Mouse (Mus musculus): ENCODE results near the gene Eno1. TPM values are rescaled to one million over a fixed set of nuclear protein-coding genes. Genes with fewer than 3 reads are reported as not detected.

The Eno1 gene
- polyA plus RNA-seq, 1 experiment from 2014 or later: 783 TPM

DNA sequence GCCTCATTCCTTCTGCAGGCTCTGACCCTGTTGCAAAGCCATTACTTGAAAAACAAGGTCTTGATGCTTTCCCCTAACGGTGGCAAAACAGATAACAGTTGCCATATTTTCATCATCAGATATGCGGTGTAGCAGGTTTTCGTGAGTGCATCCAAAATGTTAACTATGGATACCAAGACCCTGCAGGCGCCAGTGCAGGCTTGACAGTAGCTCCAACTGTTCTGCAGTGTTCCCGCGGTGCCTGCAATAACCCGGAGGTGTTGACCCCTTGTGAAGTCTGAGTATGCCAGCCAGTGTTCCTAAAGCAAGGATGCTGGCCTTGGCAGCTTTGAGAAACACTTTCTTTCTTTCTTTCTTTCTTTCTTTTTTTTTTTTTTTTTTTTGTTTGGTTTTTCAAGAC is 18.7 kb downstream of the Eno1 start:
- no peak for ATAC-seq (ENCODE audit: low read depth)

GRCm38 (mm10) chr4:150257252-150258204 is 21.0 kb downstream of the Eno1 start:
- no peaks in the 10 kb centered on the region for H3K9me3 ChIP-seq (replicated peaks)
- H3K27ac ChIP-seq: no peak overlapping the region
- H3K27me3 ChIP-seq: no peaks in the 10 kb centered on the region
- WGBS (ENCODE audit: insufficient replicate concordance): 48% methylated on average over 20 of the region's 20 CpGs
- ATAC-seq (ENCODE audit: low read depth): peak; percentile 69
- DNase-seq: peak; percentile 63
- peaks cover 16% of the 10 kb centered on the region; the same call in 1 of the 2 replicates for H3K4me1 ChIP-seq (replicated peaks)
- no peak overlapping the region for H3K4me2 ChIP-seq
- no peak overlapping the region for H3K9ac ChIP-seq
- no peak overlapping the region for H3K4me3 ChIP-seq (replicated peaks)
- H3K36me3 ChIP-seq: no peaks in the 10 kb centered on the region

More for the DNA sequence above, 18.7 kb downstream of the Eno1 start:
- no peaks in the 10 kb centered on the region for H3K27me3 ChIP-seq
- H3K36me3 ChIP-seq: peaks cover 12% of the 10 kb centered on the region
- H3K4me1 ChIP-seq (replicated peaks): peaks cover 14% of the 10 kb centered on the region; the same call in 1 of the 2 replicates
- H3K4me2 ChIP-seq: no peak overlapping the region
- no peaks in the 10 kb centered on the region for H3K9me3 ChIP-seq (replicated peaks)
- no peak overlapping the region for H3K4me3 ChIP-seq (replicated peaks)
- no peak overlapping the region for H3K9ac ChIP-seq
- DNase-seq: no peak
- WGBS (ENCODE audit: insufficient replicate concordance): 80% methylated on average over 7 of the region's 7 CpGs
- no peak overlapping the region for H3K27ac ChIP-seq

DNA sequence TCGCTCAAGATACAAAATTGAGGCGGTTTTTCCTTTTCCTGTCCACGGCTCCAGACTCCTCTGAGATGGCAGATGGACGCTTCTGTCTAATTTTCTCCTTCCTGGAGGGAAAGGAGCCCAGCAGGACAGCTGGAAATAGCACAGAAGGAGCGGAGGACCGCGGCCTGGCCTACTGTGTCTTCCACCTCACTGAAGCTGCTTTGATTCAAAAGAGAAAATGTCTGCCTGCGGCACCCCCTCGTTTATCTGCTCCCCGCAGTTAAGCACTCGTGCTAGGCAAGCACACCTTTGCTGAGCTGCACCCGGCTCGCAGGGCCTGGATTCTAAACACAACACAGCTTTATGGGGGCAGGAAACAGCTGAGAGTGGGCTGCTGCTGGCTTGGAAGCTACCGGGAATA is 21.9 kb downstream of the Eno1 start:
- no peak overlapping the region for H3K4me2 ChIP-seq
- H3K4me3 ChIP-seq (replicated peaks): no peak overlapping the region
- H3K27me3 ChIP-seq: no peaks in the 10 kb centered on the region
- no peaks in the 10 kb centered on the region for H3K36me3 ChIP-seq
- WGBS (ENCODE audit: insufficient replicate concordance): 69% methylated on average over 14 of the region's 14 CpGs
- DNase-seq: no peak
- H3K4me1 ChIP-seq (replicated peaks): peaks cover 16% of the 10 kb centered on the region; the same call in 1 of the 2 replicates
- no peak overlapping the region for H3K27ac ChIP-seq
- ATAC-seq (ENCODE audit: low read depth): no peak
- no peaks in the 10 kb centered on the region for H3K9me3 ChIP-seq (replicated peaks)
- H3K9ac ChIP-seq: no peak overlapping the region

DNA sequence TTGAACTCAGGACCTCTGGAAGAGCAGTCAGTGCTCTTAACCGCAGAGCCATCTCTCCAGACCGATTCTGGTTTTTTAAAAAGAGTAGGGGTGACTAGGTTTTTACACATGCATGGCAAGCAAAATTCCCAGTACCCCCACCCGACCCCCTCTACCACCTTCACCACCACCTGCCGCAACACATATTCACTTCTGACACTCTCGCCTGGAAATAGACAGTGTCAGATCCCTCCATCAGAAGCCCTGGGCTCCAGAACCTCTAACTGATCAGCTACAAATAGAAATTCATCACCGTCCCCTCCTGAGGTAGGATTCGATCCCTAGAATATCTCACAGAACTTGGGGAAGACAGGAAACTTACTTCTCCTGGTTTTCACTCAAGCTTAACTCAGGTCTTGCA is 23.1 kb downstream of the Eno1 start:
- Histone ChIP-seq H3K4me2 (no peak overlapping the region), H3K9me3 (replicated peaks) (no peaks in the 10 kb centered on the region), H3K27me3 (no peaks in the 10 kb centered on the region), H3K4me1 (replicated peaks) (peaks cover 16% of the 10 kb centered on the region; the same call in 1 of the 2 replicates), H3K9ac (no peak overlapping the region), H3K27ac (no peak overlapping the region), H3K4me3 (replicated peaks) (no peak overlapping the region), H3K36me3 (no peaks in the 10 kb centered on the region)
- DNase-seq (no peak), ATAC-seq (ENCODE audit: low read depth) (no peak)
- WGBS (ENCODE audit: insufficient replicate concordance): 78% methylated on average over 7 of the region's 7 CpGs

GRCm38 (mm10) chr4:150260111-150260510 is 23.6 kb downstream of the Eno1 start:
- Histone ChIP-seq H3K9ac (no peak overlapping the region), H3K4me2 (no peak overlapping the region), H3K27me3 (no peaks in the 10 kb centered on the region), H3K36me3 (no peaks in the 10 kb centered on the region), H3K4me1 (replicated peaks) (peaks cover 18% of the 10 kb centered on the region), H3K27ac (no peak overlapping the region), H3K9me3 (replicated peaks) (no peaks in the 10 kb centered on the region), H3K4me3 (replicated peaks) (no peak overlapping the region)
- DNase-seq (no peak), ATAC-seq (ENCODE audit: low read depth) (no peak)
- 80% methylated on average over 7 of the region's 7 CpGs for WGBS (ENCODE audit: insufficient replicate concordance)

DNA sequence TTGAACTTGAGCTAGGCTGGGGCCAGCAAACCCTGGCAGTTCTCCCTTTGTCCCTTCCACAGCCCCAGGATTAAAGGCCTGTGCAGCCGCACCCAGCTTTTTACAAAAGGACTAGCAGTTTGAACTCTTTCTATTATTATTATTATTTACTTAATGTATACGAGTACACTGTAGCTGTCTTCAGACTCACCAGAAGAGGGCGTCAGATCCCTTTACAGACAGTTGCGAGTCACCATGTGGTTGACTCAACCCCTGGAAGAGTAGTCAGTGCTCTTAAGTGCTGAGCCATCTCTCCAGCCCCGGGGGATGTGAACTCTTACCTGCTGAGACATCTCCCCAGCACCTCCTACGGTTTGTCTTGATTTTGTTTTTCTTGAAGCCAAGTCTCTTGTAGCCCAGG is 24.2 kb downstream of the Eno1 start:
- ATAC-seq (ENCODE audit: low read depth) (no peak), DNase-seq (no peak)

DNA sequence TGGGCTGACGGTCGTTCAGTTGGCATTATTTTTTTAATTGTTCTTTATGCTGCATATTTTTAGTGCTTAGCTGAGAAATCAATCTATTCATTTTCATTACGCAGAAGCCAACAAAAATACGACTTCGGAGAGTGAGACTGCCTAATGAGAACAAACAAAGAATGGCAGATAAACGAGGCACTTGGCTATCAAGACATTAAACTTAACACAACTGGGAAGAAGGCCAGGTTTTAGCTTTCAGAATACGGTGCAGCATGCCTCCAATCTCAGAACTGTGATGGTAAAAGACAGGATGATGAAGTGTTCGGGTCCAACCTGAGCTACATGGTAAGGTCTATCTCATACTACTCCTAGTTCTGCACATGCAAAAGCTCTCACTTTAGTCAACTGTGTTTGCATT is 25.8 kb downstream of the Eno1 start:
- 0 out of 2 replicates have a peak, but pooled peaks cover 5% of the 10 kb centered on the region for H3K27me3 ChIP-seq
- WGBS (ENCODE audit: insufficient replicate concordance): 73% methylated on average over 8 of the region's 8 CpGs
- no peak overlapping the region for H3K4me3 ChIP-seq (replicated peaks)
- peaks cover 31% of the 10 kb centered on the region for H3K4me1 ChIP-seq (replicated peaks)
- ATAC-seq (ENCODE audit: low read depth) (no peak), DNase-seq (no peak)
- H3K36me3 ChIP-seq: no peaks in the 10 kb centered on the region
- H3K9ac ChIP-seq: no peak overlapping the region
- no peak overlapping the region for H3K4me2 ChIP-seq
- no peaks in the 10 kb centered on the region for H3K9me3 ChIP-seq (replicated peaks)
- H3K27ac ChIP-seq: no peak overlapping the region

More for the DNA sequence above, 24.2 kb downstream of the Eno1 start:
- H3K36me3 ChIP-seq: no peaks in the 10 kb centered on the region
- H3K9ac ChIP-seq: no peak overlapping the region
- H3K27me3 ChIP-seq: no peaks in the 10 kb centered on the region
- peaks cover 25% of the 10 kb centered on the region for H3K4me1 ChIP-seq (replicated peaks)
- no peak overlapping the region for H3K27ac ChIP-seq
- H3K4me2 ChIP-seq: no peak overlapping the region
- WGBS (ENCODE audit: insufficient replicate concordance): 28% methylated on average over 6 of the region's 6 CpGs
- no peak overlapping the region for H3K4me3 ChIP-seq (replicated peaks)
- no peaks in the 10 kb centered on the region for H3K9me3 ChIP-seq (replicated peaks)

DNA sequence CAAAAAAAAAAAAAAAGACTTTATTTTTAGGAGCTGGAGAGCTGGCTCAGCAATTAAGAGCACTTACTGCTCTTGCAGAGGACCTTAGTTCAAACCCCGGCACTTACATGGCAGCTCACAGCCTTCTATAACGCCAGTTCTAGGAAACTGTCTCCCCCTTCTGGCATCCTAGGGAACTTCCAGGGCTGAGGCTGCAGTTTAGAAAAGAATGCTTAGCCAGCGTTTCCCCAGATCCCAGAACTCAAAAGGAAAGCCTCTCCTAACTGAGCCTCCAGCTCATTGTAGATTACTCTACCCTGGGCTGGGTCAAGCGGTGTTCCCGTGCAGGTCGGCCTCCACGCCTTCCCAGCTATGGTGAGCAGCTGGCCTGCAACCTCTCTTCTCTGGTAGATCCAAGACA is 28.4 kb downstream of the Eno1 start:
- Histone ChIP-seq H3K27ac (no peak overlapping the region), H3K4me3 (replicated peaks) (no peak overlapping the region), H3K36me3 (no peaks in the 10 kb centered on the region), H3K4me1 (replicated peaks) (peaks cover 27% of the 10 kb centered on the region), H3K4me2 (no peak overlapping the region), H3K27me3 (0 out of 2 replicates have a peak, but pooled peaks cover 7% of the 10 kb centered on the region), H3K9me3 (replicated peaks) (no peaks in the 10 kb centered on the region), H3K9ac (no peak overlapping the region)
- ATAC-seq (ENCODE audit: low read depth): no peak
- WGBS (ENCODE audit: insufficient replicate concordance): 44% methylated on average over 7 of the region's 7 CpGs
- DNase-seq: no peak

DNA sequence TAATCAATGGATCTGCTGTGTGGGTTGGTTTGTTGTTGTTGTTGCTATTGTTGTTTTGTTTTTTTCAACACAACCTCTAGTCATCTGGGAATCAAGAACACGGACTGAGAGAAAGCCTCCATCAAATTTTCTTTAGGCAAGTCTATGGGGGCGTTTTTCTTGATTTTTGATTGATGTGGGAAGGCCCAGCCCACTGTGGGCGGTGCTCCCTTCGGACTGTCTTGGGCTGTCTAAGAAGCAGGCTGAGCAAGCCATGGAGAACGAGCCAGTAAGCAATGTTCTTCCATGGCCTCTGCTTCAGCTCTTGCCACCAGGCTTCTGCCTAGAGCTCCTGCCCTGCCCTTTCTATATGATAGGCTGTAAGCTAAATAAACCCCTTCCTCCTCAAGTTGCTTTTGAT is 28.9 kb downstream of the Eno1 start:
- ATAC-seq (ENCODE audit: low read depth) (peak; percentile 59; the same call in 1 of the 2 replicates), DNase-seq (no peak)
- no peaks in the 10 kb centered on the region for H3K36me3 ChIP-seq
- peaks cover 29% of the 10 kb centered on the region for H3K4me1 ChIP-seq (replicated peaks)
- H3K27ac ChIP-seq: no peak overlapping the region
- H3K4me2 ChIP-seq: no peak overlapping the region
- WGBS (ENCODE audit: insufficient replicate concordance): 27% methylated on average over 5 of the region's 5 CpGs
- H3K9me3 ChIP-seq (replicated peaks): no peaks in the 10 kb centered on the region
- no peak overlapping the region for H3K9ac ChIP-seq
- H3K4me3 ChIP-seq (replicated peaks): no peak overlapping the region
- H3K27me3 ChIP-seq: 0 out of 2 replicates have a peak, but pooled peaks cover 7% of the 10 kb centered on the region

- H3K36me3 ChIP-seq: no peaks in the 10 kb centered on the region
- no peak overlapping the region for H3K4me2 ChIP-seq
- WGBS (ENCODE audit: insufficient replicate concordance): 49% methylated on average over 21 of the region's 21 CpGs
- H3K9me3 ChIP-seq (replicated peaks): no peaks in the 10 kb centered on the region
- 0 out of 2 replicates have a peak, but pooled peaks cover 7% of the 10 kb centered on the region for H3K27me3 ChIP-seq
- no peak overlapping the region for H3K4me3 ChIP-seq (replicated peaks)
- no peak overlapping the region for H3K27ac ChIP-seq
- peaks cover 27% of the 10 kb centered on the region for H3K4me1 ChIP-seq (replicated peaks)
- no peak for ATAC-seq (ENCODE audit: low read depth)
- no peak for DNase-seq
- no peak overlapping the region for H3K9ac ChIP-seq
These were observed 30.2 kb downstream of the Eno1 start for GRCm38 (mm10) chr4:150266655-150267223.

All from liver, embryonic 13.5 days (tissue).